Mouse (Mus musculus): ENCODE measurements around the gene Hspb7.

Hspb7 gene

GRCm38 (mm10) chr4:141420192-141420829 lies at the start of gene Hspb7:
Gene Hspb7 (plus strand): TSS chr4:141420779.
- no peak for DNase-seq (ENCODE audit: low spot score)

- DNase-seq (ENCODE audit: low spot score), result no peak
Measured at GRCm38 (mm10) chr4:141372426-141372825, 48.2 kb upstream of the Hspb7 start.

- DNase-seq (ENCODE audit: low spot score), result no peak
Measured at GRCm38 (mm10) chr4:141379674-141380073, 40.9 kb upstream of the Hspb7 start.

GRCm38 (mm10) chr4:141382406-141382805 lies 38.2 kb upstream of the Hspb7 start:
- no peak for DNase-seq (ENCODE audit: low spot score)

GRCm38 (mm10) chr4:141385275-141385674 lies 35.3 kb upstream of the Hspb7 start:
- DNase-seq (ENCODE audit: low spot score), result no peak

GRCm38 (mm10) chr4:141386150-141386549 lies 34.4 kb upstream of the Hspb7 start:
- DNase-seq (ENCODE audit: low spot score), result no peak

- no peak for DNase-seq (ENCODE audit: low spot score)
Measured at GRCm38 (mm10) chr4:141387093-141387784, 33.3 kb upstream of the Hspb7 start.

- DNase-seq (ENCODE audit: low spot score), result no peak
Measured at GRCm38 (mm10) chr4:141387933-141388332, 32.6 kb upstream of the Hspb7 start.

GRCm38 (mm10) chr4:141389366-141390150 lies 31.0 kb upstream of the Hspb7 start:
- no peak for DNase-seq (ENCODE audit: low spot score)

- no peak for DNase-seq (ENCODE audit: low spot score)
Measured at GRCm38 (mm10) chr4:141391293-141391692, 29.3 kb upstream of the Hspb7 start.

GRCm38 (mm10) chr4:141394751-141395150 lies 25.8 kb upstream of the Hspb7 start:
- DNase-seq (ENCODE audit: low spot score), result no peak

- no peak for DNase-seq (ENCODE audit: low spot score)
Measured at GRCm38 (mm10) chr4:141397861-141398260, 22.7 kb upstream of the Hspb7 start.

- no peak for DNase-seq (ENCODE audit: low spot score)
Measured at GRCm38 (mm10) chr4:141398545-141398944, 22.0 kb upstream of the Hspb7 start, which contains the start of gene Clcnka. Gene Clcnka (minus strand): TSS chr4:141398724.

- no peak for DNase-seq (ENCODE audit: low spot score)
Measured at GRCm38 (mm10) chr4:141400171-141400570, 20.4 kb upstream of the Hspb7 start.

GRCm38 (mm10) chr4:141404518-141405313 lies 15.9 kb upstream of the Hspb7 start:
- DNase-seq (ENCODE audit: low spot score), result peak; percentile 74

GRCm38 (mm10) chr4:141405314-141405622 lies 15.3 kb upstream of the Hspb7 start:
- DNase-seq (ENCODE audit: low spot score), result no peak

- DNase-seq (ENCODE audit: low spot score), result no peak
Measured at GRCm38 (mm10) chr4:141406516-141407299, 13.9 kb upstream of the Hspb7 start.

GRCm38 (mm10) chr4:141408577-141408976 lies 12.0 kb upstream of the Hspb7 start:
- no peak for DNase-seq (ENCODE audit: low spot score)

GRCm38 (mm10) chr4:141411430-141411992 lies 9.1 kb upstream of the Hspb7 start:
- DNase-seq (ENCODE audit: low spot score), result no peak

- DNase-seq (ENCODE audit: low spot score), result no peak
Measured at GRCm38 (mm10) chr4:141415924-141416323, 4.7 kb upstream of the Hspb7 start, which contains the start of gene Clcnkb. Gene Clcnkb (minus strand): TSS chr4:141416014.
